Mouse (Mus musculus) liver, embryonic 13.5 days (tissue): ENCODE measurements around the gene Cckbr. TPM values are rescaled to one million over a fixed set of nuclear protein-coding genes. Genes with fewer than 3 reads are reported as not detected.

Source experiments
- ATAC-seq: fragments of 200-750 bp; cut with Nextera tagmentation; 2 replicates; pipeline ENCODE4 v1.8.0; 2017; ENCODE audit warnings: low read depth, mild to moderate bottlenecking, moderate number of reproducible peaks, moderate library complexity
- DNase-seq: peaks from one replicate; pipeline ENCODE4 v3.0.0; 2022
- H3K27ac ChIP-seq: fragments of 300-500 bp; sonication (generic); 2 replicates; pipeline ENCODE4 v1.5.1; 2015; ENCODE audit warnings: moderate library complexity, mild to moderate bottlenecking, inconsistent platforms
- H3K27me3 ChIP-seq: fragments of 300-500 bp; sonication (generic); 2 replicates; pipeline ENCODE4 v1.6.1; 2015; ENCODE audit warnings: mild to moderate bottlenecking, inconsistent platforms
- H3K36me3 ChIP-seq: fragments of 300-500 bp; sonication (generic); 2 replicates; pipeline ENCODE4 v1.6.1; 2015; ENCODE audit warnings: mild to moderate bottlenecking, inconsistent platforms
- H3K4me1 ChIP-seq: fragments of 300-500 bp; sonication (generic); replicated peaks from 2 replicates; pipeline ENCODE4 v1.6.1; 2015; ENCODE audit warnings: inconsistent platforms
- H3K4me2 ChIP-seq: fragments of 300-500 bp; sonication (generic); 2 replicates; pipeline ENCODE4 v1.6.1; 2015; ENCODE audit warnings: inconsistent platforms, mild to moderate bottlenecking, moderate library complexity
- H3K4me3 ChIP-seq: fragments of 300-500 bp; sonication (generic); replicated peaks from 2 replicates; pipeline ENCODE4 v1.5.1; 2015; ENCODE audit warnings: mild to moderate bottlenecking, inconsistent platforms
- H3K9ac ChIP-seq: fragments of 300-500 bp; sonication (generic); 2 replicates; pipeline ENCODE4 v1.6.1; 2015; ENCODE audit warnings: mild to moderate bottlenecking, inconsistent platforms
- H3K9me3 ChIP-seq: fragments of 300-500 bp; sonication (generic); replicated peaks from 2 replicates; pipeline ENCODE4 v1.6.1; 2016; ENCODE audit warnings: inconsistent platforms
- WGBS: fragments of 180-500 bp; shearing (Covaris S2); methylation state at CpG from one replicate; pipeline ENCODE4 v1.1.7; 2015; ENCODE audit not compliant: insufficient replicate concordance; 5-methylcytosine and 5-hydroxymethylcytosine counted together
- polyA plus RNA-seq: library from polyadenylated mRNA; unstranded; fragments of >200 nt; fragmentation: Nextera tagmentation; extraction: Ambion mirVana; gene quantifications from 2 replicates; pipeline ENCODE4 v1.2.1, GENCODE M21; 2015

Cckbr gene
- polyA plus RNA-seq, 1 experiment from 2014 or later = not detected

DNA sequence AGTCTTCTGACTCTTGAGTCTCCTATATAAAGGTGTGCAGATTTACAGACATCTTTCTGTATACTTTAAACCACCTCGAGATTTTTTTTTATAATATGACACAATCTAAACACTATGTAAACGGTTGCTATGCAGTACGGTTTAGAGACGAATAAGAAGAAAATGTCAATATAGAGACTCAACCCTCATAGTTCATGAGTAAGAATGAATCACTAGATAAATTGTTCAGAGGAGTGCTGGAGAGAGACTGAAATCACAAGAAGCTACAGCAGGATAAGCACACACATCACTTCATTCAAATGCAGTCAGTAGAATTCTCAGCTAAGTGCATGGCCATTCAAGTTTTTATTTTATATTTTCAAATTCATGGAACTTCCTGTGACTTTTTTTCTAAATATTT lies 76.5 kb downstream of the Cckbr start:
- no peaks in the 10 kb centered on the region for H3K36me3 ChIP-seq
- H3K4me1 ChIP-seq = no peaks in the 10 kb centered on the region
- no peak for ATAC-seq
- no peak overlapping the region for H3K9ac ChIP-seq
- no peak overlapping the region for H3K4me2 ChIP-seq
- 67% methylated on average over 4 of the region's 4 CpGs for WGBS
- H3K27me3 ChIP-seq = 0 out of 2 replicates have a peak, but pooled peaks cover 3% of the 10 kb centered on the region
- H3K4me3 ChIP-seq = no peak overlapping the region
- no peaks in the 10 kb centered on the region for H3K9me3 ChIP-seq
- no peak for DNase-seq
- H3K27ac ChIP-seq = no peak overlapping the region

- no peak overlapping the region for H3K4me3 ChIP-seq
- no peaks in the 10 kb centered on the region for H3K9me3 ChIP-seq
- H3K27me3 ChIP-seq = no peaks in the 10 kb centered on the region
- DNase-seq (no peak), ATAC-seq (no peak)
- 53% methylated on average over 4 of the region's 4 CpGs for WGBS
- H3K9ac ChIP-seq = no peak overlapping the region
- H3K27ac ChIP-seq = no peak overlapping the region
- H3K36me3 ChIP-seq = no peaks in the 10 kb centered on the region
- H3K4me1 ChIP-seq = no peaks in the 10 kb centered on the region
- no peak overlapping the region for H3K4me2 ChIP-seq
These were observed 81.7 kb downstream of the Cckbr start for GRCm38 (mm10) chr7:105507257-105507656.

- Histone ChIP-seq H3K4me1 (no peaks in the 10 kb centered on the region), H3K9me3 (no peaks in the 10 kb centered on the region), H3K9ac (no peak overlapping the region), H3K36me3 (no peaks in the 10 kb centered on the region), H3K27me3 (no peaks in the 10 kb centered on the region), H3K27ac (no peak overlapping the region), H3K4me2 (no peak overlapping the region), H3K4me3 (no peak overlapping the region)
- DNase-seq = no peak
- no peak for ATAC-seq
- 59% methylated on average over 5 of the region's 5 CpGs for WGBS
These were observed 84.6 kb downstream of the Cckbr start for GRCm38 (mm10) chr7:105510143-105510542.

- DNase-seq = no peak
- Histone ChIP-seq H3K27me3 (no peaks in the 10 kb centered on the region), H3K9me3 (no peaks in the 10 kb centered on the region), H3K4me2 (no peak overlapping the region), H3K4me3 (no peak overlapping the region), H3K9ac (no peak overlapping the region), H3K4me1 (no peaks in the 10 kb centered on the region), H3K36me3 (no peaks in the 10 kb centered on the region), H3K27ac (no peak overlapping the region)
- no peak for ATAC-seq
- WGBS = 54% methylated on average over 5 of the region's 5 CpGs
These were observed 88.3 kb downstream of the Cckbr start for GRCm38 (mm10) chr7:105513845-105514291.

GRCm38 (mm10) chr7:105514561-105514960 lies 89.0 kb downstream of the Cckbr start:
- ATAC-seq = no peak
- WGBS = 60% methylated on average over 5 of the region's 5 CpGs
- Histone ChIP-seq H3K27ac (no peak overlapping the region), H3K36me3 (no peaks in the 10 kb centered on the region), H3K27me3 (no peaks in the 10 kb centered on the region), H3K9me3 (no peaks in the 10 kb centered on the region), H3K4me3 (no peak overlapping the region), H3K9ac (no peak overlapping the region), H3K4me1 (no peaks in the 10 kb centered on the region), H3K4me2 (no peak overlapping the region)
- no peak for DNase-seq

GRCm38 (mm10) chr7:105515178-105515577 lies 89.6 kb downstream of the Cckbr start:
- Histone ChIP-seq H3K4me3 (no peak overlapping the region), H3K36me3 (no peaks in the 10 kb centered on the region), H3K4me2 (no peak overlapping the region), H3K4me1 (no peaks in the 10 kb centered on the region), H3K9me3 (no peaks in the 10 kb centered on the region), H3K27me3 (no peaks in the 10 kb centered on the region), H3K9ac (no peak overlapping the region), H3K27ac (no peak overlapping the region)
- 7% methylated on average over 5 of the region's 5 CpGs for WGBS
- peak; percentile 11 for DNase-seq
- no peak for ATAC-seq

GRCm38 (mm10) chr7:105516669-105517360 lies 91.3 kb downstream of the Cckbr start:
- Histone ChIP-seq H3K36me3 (no peaks in the 10 kb centered on the region), H3K9ac (no peak overlapping the region), H3K4me1 (no peaks in the 10 kb centered on the region), H3K4me3 (no peak overlapping the region), H3K27ac (no peak overlapping the region), H3K27me3 (no peaks in the 10 kb centered on the region), H3K9me3 (no peaks in the 10 kb centered on the region), H3K4me2 (no peak overlapping the region)
- DNase-seq (no peak), ATAC-seq (no peak)
- WGBS = 48% methylated on average over 9 of the region's 9 CpGs

DNA sequence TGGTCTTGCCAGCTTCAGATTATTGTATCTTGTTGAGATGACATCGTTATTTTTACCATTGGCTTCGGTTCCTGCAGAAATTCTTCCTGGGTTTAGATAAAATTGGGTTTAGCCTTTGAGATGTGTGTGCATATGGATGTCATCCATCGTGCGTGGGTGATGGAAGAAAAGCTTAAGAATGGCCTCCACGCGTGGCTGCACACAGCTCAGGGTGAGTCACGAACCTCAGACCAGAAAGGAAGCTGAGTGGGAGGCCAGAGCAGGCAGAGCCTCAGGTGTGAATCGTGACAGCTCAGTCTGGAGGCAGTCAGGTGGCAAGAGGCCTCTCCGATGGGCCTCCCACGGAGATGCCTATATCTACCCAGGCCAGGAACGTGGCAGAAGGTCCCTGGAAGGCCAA lies 93.8 kb downstream of the Cckbr start:
- no peak for DNase-seq
- ATAC-seq = no peak
- Histone ChIP-seq H3K36me3 (no peaks in the 10 kb centered on the region), H3K4me2 (no peak overlapping the region), H3K9ac (no peak overlapping the region), H3K4me3 (no peak overlapping the region), H3K4me1 (no peaks in the 10 kb centered on the region), H3K27ac (no peak overlapping the region), H3K9me3 (no peaks in the 10 kb centered on the region), H3K27me3 (no peaks in the 10 kb centered on the region)
- 54% methylated on average over 11 of the region's 11 CpGs for WGBS

DNA sequence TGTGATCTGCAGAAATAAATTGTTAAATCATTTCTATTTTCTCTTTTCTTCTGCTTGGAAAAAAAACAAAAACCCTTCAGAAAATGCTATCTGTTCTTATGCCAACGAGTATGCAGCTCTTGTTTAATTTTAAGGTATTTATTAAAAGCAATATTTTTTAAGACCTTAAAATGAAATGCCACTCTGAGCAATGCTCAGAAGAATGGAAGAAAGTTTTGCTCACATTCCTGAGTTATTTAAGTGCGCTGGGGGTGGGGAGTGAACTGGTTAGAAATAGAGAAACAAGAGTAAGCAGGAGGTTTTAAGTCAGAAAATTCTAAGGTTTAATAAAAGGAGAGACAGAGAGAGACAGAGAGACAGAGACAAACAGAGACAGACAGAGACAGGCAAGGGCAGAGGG lies 94.2 kb downstream of the Cckbr start:
- no peak overlapping the region for H3K4me3 ChIP-seq
- ATAC-seq (no peak), DNase-seq (no peak)
- no peak overlapping the region for H3K9ac ChIP-seq
- H3K27me3 ChIP-seq = no peaks in the 10 kb centered on the region
- H3K4me1 ChIP-seq = no peaks in the 10 kb centered on the region
- H3K27ac ChIP-seq = no peak overlapping the region
- no peaks in the 10 kb centered on the region for H3K36me3 ChIP-seq
- no peaks in the 10 kb centered on the region for H3K9me3 ChIP-seq
- H3K4me2 ChIP-seq = no peak overlapping the region
- WGBS = 48% methylated on average over 2 of the region's 2 CpGs

GRCm38 (mm10) chr7:105520201-105520600 lies 94.7 kb downstream of the Cckbr start:
- 44% methylated on average over 6 of the region's 6 CpGs for WGBS
- Histone ChIP-seq H3K9ac (no peak overlapping the region), H3K27ac (no peak overlapping the region), H3K4me2 (no peak overlapping the region), H3K4me1 (no peaks in the 10 kb centered on the region), H3K36me3 (no peaks in the 10 kb centered on the region), H3K27me3 (no peaks in the 10 kb centered on the region), H3K9me3 (no peaks in the 10 kb centered on the region), H3K4me3 (no peak overlapping the region)
- DNase-seq (no peak), ATAC-seq (no peak)
